Mouse (Mus musculus) lung, adult 2 months (tissue): ENCODE measurements at regions not wholly inside any gene's neighbourhood (a gene's known extent, or its start where the extent isn't known, plus 50 kb on each side); places are given as distances from the start of the nearest gene placed in this dataset.

ENCODE experiments used
- CTCF ChIP-seq: fragments of 200-500 bp; IDR thresholded peaks from 2 replicates; pipeline ENCODE4 v1.5.1; 2011; ENCODE audit warnings: mild to moderate bottlenecking, low read length, control low read depth; ENCODE audit not compliant: insufficient read depth
- POLR2A ChIP-seq: fragments of 200-500 bp; IDR thresholded peaks from 2 replicates; pipeline ENCODE4 v1.6.1; 2011; ENCODE audit warnings: low read depth, mild to moderate bottlenecking, control low read depth, low read length, borderline replicate concordance; ENCODE audit errors: extremely low read depth

- TF ChIP-seq CTCF (no peak), POLR2A (no peak)
Measured at GRCm38 (mm10) chr13:28898900-28899299, 54.6 kb downstream of the Sox4 start.
